Mouse (Mus musculus) bone marrow, adult 2 months (tissue): ENCODE measurements around the gene Gm44596.

Experiments
- CTCF ChIP-seq: fragments of 200-500 bp; IDR thresholded peaks from 2 replicates; pipeline ENCODE4 v1.5.1; 2011; ENCODE audit warnings: low read length, control low read depth; ENCODE audit not compliant: control insufficient read depth, insufficient read depth
- POLR2A ChIP-seq: fragments of 200-500 bp; IDR thresholded peaks from 2 replicates; pipeline ENCODE4 v1.6.1; 2011; ENCODE audit warnings: low read depth, mild to moderate bottlenecking, control low read depth, low read length, borderline replicate concordance; ENCODE audit not compliant: control insufficient read depth

DNA sequence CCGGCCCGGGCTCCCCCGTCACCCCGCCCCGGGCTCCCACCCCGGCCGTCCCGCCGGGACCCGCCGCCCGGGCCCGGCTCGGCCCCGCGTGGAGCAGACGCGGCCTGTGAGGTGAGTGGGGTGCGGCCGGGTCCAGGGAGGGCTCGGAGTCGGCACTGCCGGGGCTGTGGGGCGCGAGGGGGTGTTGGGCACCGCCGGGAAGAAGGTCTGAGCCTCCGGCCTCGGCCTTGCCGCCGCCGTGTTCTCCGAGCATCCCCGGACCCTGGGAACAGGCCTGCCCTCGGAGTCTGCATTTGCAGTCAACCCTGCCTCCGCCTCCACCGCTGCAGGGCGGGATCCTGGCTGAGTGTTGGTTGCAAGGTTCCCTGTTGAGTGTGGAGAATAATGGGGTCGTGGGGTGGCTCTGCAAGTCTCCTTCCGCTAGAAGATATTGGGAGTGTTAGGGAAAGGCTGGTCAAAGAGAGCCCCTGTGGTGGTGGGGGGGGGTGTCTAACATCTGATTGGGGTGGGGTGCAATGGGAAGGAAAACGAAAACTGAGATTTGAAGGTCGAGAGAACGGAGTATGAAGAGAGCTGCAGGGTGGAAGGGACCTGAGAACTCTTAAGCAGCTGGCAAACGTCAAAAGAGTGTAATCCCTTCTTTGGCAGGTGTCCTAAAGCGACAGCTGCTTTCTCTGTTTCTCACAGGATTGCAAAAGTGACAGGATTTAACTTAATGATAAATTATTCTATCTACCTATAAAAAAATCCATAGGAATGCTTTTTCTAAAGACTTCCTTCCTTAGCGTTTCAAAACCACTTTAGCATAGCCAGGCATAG lies 12.1 kb upstream of the Gm44596 start:
- TF ChIP-seq POLR2A (no peak), CTCF (no peak)
